Mouse (Mus musculus) frontal cortex, adult 2 months (tissue): ENCODE results near the gene Zfp385c. TPM values are rescaled to one million over a fixed set of nuclear protein-coding genes. Genes with fewer than 3 reads are reported as not detected.
"Not testable (repeated sequence)": the region's sequence is repeated elsewhere in the genome, so short reads cannot be mapped to it uniquely, and the experiment has no call there.

ENCODE experiments used
- DNase-seq, 2 experiments: peaks; one replicate each; pipeline ENCODE4 v3.0.0; 2022; ENCODE audit warnings: low spot score in 1 of 2; ENCODE audit errors: extremely low spot score in 1 of 2
- polyA plus RNA-seq: library from polyadenylated mRNA; depleted of rRNA; stranded (reverse); fragments of >200 nt; gene quantifications from 2 replicates; pipeline ENCODE4 v1.2.3, GENCODE M21; 2012

The Zfp385c gene
- polyA plus RNA-seq, 1 experiment, result 2.5 TPM

- DNase-seq, result peak in 1 of 2 experiments; percentile 90
Observed at GRCm38 (mm10) chr11:100694926-100695325, 2.7 kb upstream of the Zfp385c start.

GRCm38 (mm10) chr11:100693154-100693553 lies 899 bp upstream of the Zfp385c start:
- no peak for DNase-seq

- DNase-seq, result no peak
Observed at GRCm38 (mm10) chr11:100690389-100690788, 1.9 kb downstream of the Zfp385c start.

GRCm38 (mm10) chr11:100688443-100688842 lies 3.8 kb downstream of the Zfp385c start:
- no peak for DNase-seq

GRCm38 (mm10) chr11:100687265-100687664 lies 5.0 kb downstream of the Zfp385c start:
- DNase-seq, result no peak

GRCm38 (mm10) chr11:100685371-100685770 lies 6.9 kb downstream of the Zfp385c start:
- no peak for DNase-seq

- no peak for DNase-seq
Observed at GRCm38 (mm10) chr11:100684084-100684483, 8.2 kb downstream of the Zfp385c start.

GRCm38 (mm10) chr11:100682526-100682925 lies 9.7 kb downstream of the Zfp385c start:
- no peak for DNase-seq

GRCm38 (mm10) chr11:100681826-100682225 lies 10.4 kb downstream of the Zfp385c start:
- no peak for DNase-seq

- DNase-seq, result peak in 1 of 2 experiments; percentile 53
Observed at GRCm38 (mm10) chr11:100677810-100678209, 14.4 kb downstream of the Zfp385c start.

- no peak for DNase-seq
Observed at GRCm38 (mm10) chr11:100673169-100673568, 19.1 kb downstream of the Zfp385c start.

- DNase-seq, result no peak
Observed at GRCm38 (mm10) chr11:100671956-100672355, 20.3 kb downstream of the Zfp385c start.

GRCm38 (mm10) chr11:100671049-100671448 lies 21.2 kb downstream of the Zfp385c start:
- DNase-seq, result no peak

- DNase-seq, result no peak
Observed at GRCm38 (mm10) chr11:100659806-100660205, 32.4 kb downstream of the Zfp385c start.

- no peak for DNase-seq
Observed at GRCm38 (mm10) chr11:100656458-100656857, 35.8 kb downstream of the Zfp385c start.

GRCm38 (mm10) chr11:100655589-100655988 lies 36.7 kb downstream of the Zfp385c start:
- DNase-seq, result not testable (repeated sequence)

GRCm38 (mm10) chr11:100651748-100652147 lies 40.5 kb downstream of the Zfp385c start:
- DNase-seq, result no peak

GRCm38 (mm10) chr11:100651205-100651604 lies 41.0 kb downstream of the Zfp385c start:
- no peak for DNase-seq

- DNase-seq, result no peak
Observed at GRCm38 (mm10) chr11:100648405-100648804, 43.9 kb downstream of the Zfp385c start.

- DNase-seq, result no peak
Observed at GRCm38 (mm10) chr11:100646265-100646664, 46.0 kb downstream of the Zfp385c start.

GRCm38 (mm10) chr11:100643612-100644575 lies 48.4 kb downstream of the Zfp385c start:
- peak in 1 of 2 experiments; percentile 57 for DNase-seq
